Mouse (Mus musculus): ENCODE measurements around the gene Cdh3. TPM values are rescaled to one million over a fixed set of nuclear protein-coding genes. Genes with fewer than 3 reads are reported as not detected.
"Not testable (repeated sequence)": the region's sequence is repeated elsewhere in the genome, so short reads cannot be mapped to it uniquely, and the experiment has no call there.

Gene Cdh3
- polyA plus RNA-seq, 1 experiment from 2014 or later: 3.8 TPM

GRCm38 (mm10) chr8:106576849-106577555 is 66.3 kb downstream of the Cdh3 start:
- ATAC-seq (ENCODE audit: low FRiP score, low read depth): no peak
- peaks cover 6% of the 10 kb centered on the region; the same call in 1 of the 2 replicates for H3K27me3 ChIP-seq
- H3K4me2 ChIP-seq (replicated peaks): no peak overlapping the region
- no peak overlapping the region for H3K27ac ChIP-seq (replicated peaks)
- H3K9ac ChIP-seq (replicated peaks): no peak overlapping the region
- H3K9me3 ChIP-seq: no peaks in the 10 kb centered on the region
- H3K4me1 ChIP-seq: no peaks in the 10 kb centered on the region
- H3K36me3 ChIP-seq: no peaks in the 10 kb centered on the region
- no peak overlapping the region for H3K4me3 ChIP-seq
- 53% methylated on average over 6 of the region's 6 CpGs for WGBS

- no peak for ATAC-seq (ENCODE audit: low FRiP score, low read depth)
- Histone ChIP-seq H3K4me1 (no peaks in the 10 kb centered on the region), H3K4me2 (replicated peaks) (no peak overlapping the region), H3K9ac (replicated peaks) (no peak overlapping the region), H3K4me3 (no peak overlapping the region), H3K27ac (replicated peaks) (no peak overlapping the region), H3K36me3 (no peaks in the 10 kb centered on the region), H3K9me3 (no peaks in the 10 kb centered on the region), H3K27me3 (peaks cover 2% of the 10 kb centered on the region; the same call in 1 of the 2 replicates)
- 64% methylated on average over 2 of the region's 2 CpGs for WGBS
Measured at GRCm38 (mm10) chr8:106579510-106579909, 68.8 kb downstream of the Cdh3 start.

- no peak for ATAC-seq (ENCODE audit: low FRiP score, low read depth)
- H3K4me3 ChIP-seq: no peak overlapping the region
Measured at GRCm38 (mm10) chr8:106581344-106582088, 70.8 kb downstream of the Cdh3 start.

DNA sequence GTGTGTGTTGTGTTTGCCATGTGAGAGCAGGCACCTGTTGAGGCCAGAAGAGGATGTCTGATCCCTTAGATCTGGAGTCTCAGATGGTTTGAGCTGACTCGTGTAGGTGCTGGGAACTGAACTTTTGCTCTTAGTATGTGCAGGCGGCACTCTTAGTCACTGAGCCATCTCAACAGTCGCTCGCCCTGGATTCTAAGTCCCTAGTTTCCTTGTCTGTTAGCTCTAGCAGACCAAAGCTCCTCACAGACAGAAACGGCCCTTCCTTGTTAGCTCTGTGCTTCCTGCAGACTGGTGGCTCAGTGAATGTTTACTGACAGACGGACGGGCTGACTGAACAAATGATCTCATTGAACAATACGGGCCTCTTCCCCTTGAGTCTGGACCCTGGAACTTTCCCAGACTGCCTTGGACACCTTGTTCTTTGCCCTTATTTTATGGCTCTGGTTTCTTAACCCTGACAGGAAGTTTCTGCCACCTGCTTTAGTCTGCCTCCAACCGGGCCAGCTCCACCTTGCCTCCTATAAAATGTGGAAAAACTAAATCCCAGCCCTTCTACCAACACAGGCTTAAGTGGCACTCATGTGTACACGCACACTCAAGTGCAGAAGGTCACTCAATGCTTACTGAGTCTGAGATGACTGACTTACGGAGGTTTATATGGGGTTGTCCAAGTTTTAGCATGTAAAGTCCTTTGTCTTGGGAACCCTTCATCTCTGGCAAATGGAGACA is 74.4 kb downstream of the Cdh3 start:
- Histone ChIP-seq H3K4me2 (replicated peaks) (no peak overlapping the region), H3K9me3 (no peaks in the 10 kb centered on the region), H3K9ac (replicated peaks) (no peak overlapping the region), H3K4me3 (no peak overlapping the region), H3K27me3 (no peaks in the 10 kb centered on the region), H3K4me1 (no peaks in the 10 kb centered on the region), H3K27ac (replicated peaks) (no peak overlapping the region), H3K36me3 (no peaks in the 10 kb centered on the region)
- WGBS: 81% methylated on average over 11 of the region's 11 CpGs
- ATAC-seq (ENCODE audit: low FRiP score, low read depth): no peak

More at GRCm38 (mm10) chr8:106581344-106582088, 70.8 kb downstream of the Cdh3 start:
- WGBS: 79% methylated on average over 6 of the region's 6 CpGs
- Histone ChIP-seq H3K9ac (replicated peaks) (no peak overlapping the region), H3K9me3 (no peaks in the 10 kb centered on the region), H3K4me2 (replicated peaks) (no peak overlapping the region), H3K4me1 (no peaks in the 10 kb centered on the region), H3K36me3 (no peaks in the 10 kb centered on the region), H3K27me3 (no peaks in the 10 kb centered on the region), H3K27ac (replicated peaks) (no peak overlapping the region)

DNA sequence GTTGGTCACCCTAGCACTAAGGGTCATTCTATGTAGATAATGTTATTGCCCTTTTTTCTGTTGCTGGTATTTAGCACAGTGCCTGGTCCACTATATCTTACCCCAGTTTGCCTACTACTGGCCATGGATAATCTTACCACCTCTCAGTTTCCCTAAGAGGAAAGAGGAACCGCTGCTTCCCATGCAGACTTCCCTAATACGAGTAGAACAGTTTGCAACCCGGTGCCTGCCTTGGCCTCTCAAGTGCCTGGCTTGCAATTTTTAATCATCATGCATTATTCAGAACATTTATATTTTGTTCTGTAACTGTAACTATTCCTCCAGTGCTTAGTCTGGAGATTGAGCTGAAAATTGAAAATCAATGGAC is 75.0 kb downstream of the Cdh3 start:
- 92% methylated on average over 3 of the region's 3 CpGs for WGBS
- H3K9ac ChIP-seq (replicated peaks): no peak overlapping the region
- H3K4me3 ChIP-seq: no peak overlapping the region
- H3K4me1 ChIP-seq: no peaks in the 10 kb centered on the region
- no peaks in the 10 kb centered on the region for H3K27me3 ChIP-seq
- no peak overlapping the region for H3K4me2 ChIP-seq (replicated peaks)
- no peaks in the 10 kb centered on the region for H3K36me3 ChIP-seq
- H3K9me3 ChIP-seq: no peaks in the 10 kb centered on the region
- no peak overlapping the region for H3K27ac ChIP-seq (replicated peaks)
- no peak for ATAC-seq (ENCODE audit: low FRiP score, low read depth)

DNA sequence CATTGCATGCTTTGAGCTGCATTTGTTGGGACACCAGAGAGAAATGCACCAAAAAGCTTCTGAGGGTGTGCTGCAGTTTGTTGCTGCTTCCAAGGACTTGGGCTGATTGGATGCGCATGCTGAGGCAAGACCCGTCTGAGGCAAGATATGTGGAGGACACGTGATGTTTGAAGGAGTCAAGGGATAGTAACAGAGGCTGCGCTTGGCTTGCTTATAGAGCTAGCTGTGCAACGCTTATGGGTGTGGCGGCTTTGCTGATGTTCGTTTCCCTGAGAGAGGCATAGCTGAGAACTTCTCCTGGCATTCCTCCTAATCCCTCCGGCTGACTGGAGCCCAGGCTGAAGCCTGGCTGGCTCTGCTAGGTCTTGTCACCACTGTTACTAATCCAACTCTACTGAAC is 76.2 kb downstream of the Cdh3 start:
- WGBS: 82% methylated on average over 8 of the region's 8 CpGs

GRCm38 (mm10) chr8:106588443-106589431 is 78.0 kb downstream of the Cdh3 start:
- Histone ChIP-seq H3K9me3 (no peaks in the 10 kb centered on the region), H3K9ac (replicated peaks) (no peak overlapping the region), H3K4me3 (no peak overlapping the region), H3K4me2 (replicated peaks) (no peak overlapping the region), H3K27ac (replicated peaks) (no peak overlapping the region), H3K27me3 (no peaks in the 10 kb centered on the region), H3K36me3 (no peaks in the 10 kb centered on the region), H3K4me1 (no peaks in the 10 kb centered on the region)
- ATAC-seq (ENCODE audit: low FRiP score, low read depth): no peak
- 64% methylated on average over 3 of the region's 3 CpGs for WGBS

More for the DNA sequence above, 76.2 kb downstream of the Cdh3 start:
- H3K4me2 ChIP-seq (replicated peaks): no peak overlapping the region
- no peaks in the 10 kb centered on the region for H3K27me3 ChIP-seq
- no peaks in the 10 kb centered on the region for H3K4me1 ChIP-seq
- no peak overlapping the region for H3K9ac ChIP-seq (replicated peaks)
- no peak overlapping the region for H3K27ac ChIP-seq (replicated peaks)
- no peak for ATAC-seq (ENCODE audit: low FRiP score, low read depth)
- no peak overlapping the region for H3K4me3 ChIP-seq
- H3K9me3 ChIP-seq: no peaks in the 10 kb centered on the region
- no peaks in the 10 kb centered on the region for H3K36me3 ChIP-seq

- Histone ChIP-seq H3K27ac (replicated peaks) (no peak overlapping the region), H3K4me1 (no peaks in the 10 kb centered on the region), H3K27me3 (no peaks in the 10 kb centered on the region), H3K36me3 (no peaks in the 10 kb centered on the region), H3K4me2 (replicated peaks) (no peak overlapping the region), H3K9me3 (no peaks in the 10 kb centered on the region), H3K9ac (replicated peaks) (no peak overlapping the region), H3K4me3 (no peak overlapping the region)
- WGBS: 95% methylated on average over 1 of the region's 3 CpGs
- no peak for ATAC-seq (ENCODE audit: low FRiP score, low read depth)
Measured at GRCm38 (mm10) chr8:106592458-106592857, 81.8 kb downstream of the Cdh3 start.

GRCm38 (mm10) chr8:106595623-106596022 is 84.9 kb downstream of the Cdh3 start:
- H3K27me3 ChIP-seq; H3K4me2 ChIP-seq (replicated peaks); H3K27ac ChIP-seq (replicated peaks); H3K36me3 ChIP-seq; H3K9me3 ChIP-seq; H3K4me3 ChIP-seq; H3K9ac ChIP-seq (replicated peaks); ATAC-seq (ENCODE audit: low FRiP score, low read depth): not testable (repeated sequence)
- H3K4me1 ChIP-seq: peaks cover 12% of the 10 kb centered on the region
- 95% methylated on average over 3 of the region's 3 CpGs for whole genome bisulfite sequencing

DNA sequence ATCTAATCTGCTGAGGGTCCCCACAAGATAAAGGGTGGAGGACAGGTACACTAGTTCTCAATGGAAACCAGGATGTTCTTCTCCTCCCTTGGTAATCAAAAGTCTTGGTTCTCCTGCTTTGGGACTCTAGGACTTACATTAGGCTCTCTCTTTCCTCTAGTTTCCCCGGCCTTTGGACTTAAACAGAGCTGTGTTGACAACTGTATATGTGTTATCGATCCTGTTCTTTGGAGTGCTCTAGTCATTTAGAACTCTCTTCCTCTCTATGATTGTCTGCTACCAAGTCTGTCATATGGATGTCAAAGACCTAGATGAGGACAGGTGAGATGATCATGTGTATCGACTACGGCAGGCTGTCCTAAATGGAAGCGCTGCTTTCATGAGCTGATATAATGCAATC is 86.4 kb downstream of the Cdh3 start:
- Histone ChIP-seq H3K36me3 (no peaks in the 10 kb centered on the region), H3K4me1 (peaks cover 12% of the 10 kb centered on the region), H3K9ac (replicated peaks) (no peak overlapping the region), H3K4me2 (replicated peaks) (no peak overlapping the region), H3K4me3 (no peak overlapping the region), H3K9me3 (no peaks in the 10 kb centered on the region), H3K27ac (replicated peaks) (no peak overlapping the region), H3K27me3 (peaks cover 12% of the 10 kb centered on the region)
- ATAC-seq (ENCODE audit: low FRiP score, low read depth): no peak
- 97% methylated on average over 5 of the region's 5 CpGs for WGBS

- no peaks in the 10 kb centered on the region for H3K9me3 ChIP-seq
- H3K4me1 ChIP-seq: peaks cover 29% of the 10 kb centered on the region
- H3K4me2 ChIP-seq (replicated peaks): no peak overlapping the region
- peak; percentile 75 for ATAC-seq (ENCODE audit: low FRiP score, low read depth)
- no peak overlapping the region for H3K4me3 ChIP-seq
- no peaks in the 10 kb centered on the region for H3K36me3 ChIP-seq
- no peak overlapping the region for H3K9ac ChIP-seq (replicated peaks)
- peaks cover 36% of the 10 kb centered on the region for H3K27me3 ChIP-seq
- WGBS: 23% methylated on average over 7 of the region's 7 CpGs
- H3K27ac ChIP-seq (replicated peaks): peak overlapping the region; percentile 70
Measured at GRCm38 (mm10) chr8:106599265-106599979, 88.7 kb downstream of the Cdh3 start.

Measured in midbrain, embryonic 12.5 days (tissue).